Mouse (Mus musculus): ENCODE results near the gene Duxf3. TPM values are rescaled to one million over a fixed set of nuclear protein-coding genes. Genes with fewer than 3 reads are reported as not detected.
"Not testable (repeated sequence)": the region's sequence is repeated elsewhere in the genome, so short reads cannot be mapped to it uniquely, and the experiment has no call there.

Gene Duxf3
- total RNA-seq (2014; rRNA removed; ENCODE audit: low replicate concordance) (not detected in 2 replicates), polyA plus RNA-seq (2015; fragmentation: Nextera tagmentation; extraction: Ambion mirVana) (not detected in 2 replicates)

DNA sequence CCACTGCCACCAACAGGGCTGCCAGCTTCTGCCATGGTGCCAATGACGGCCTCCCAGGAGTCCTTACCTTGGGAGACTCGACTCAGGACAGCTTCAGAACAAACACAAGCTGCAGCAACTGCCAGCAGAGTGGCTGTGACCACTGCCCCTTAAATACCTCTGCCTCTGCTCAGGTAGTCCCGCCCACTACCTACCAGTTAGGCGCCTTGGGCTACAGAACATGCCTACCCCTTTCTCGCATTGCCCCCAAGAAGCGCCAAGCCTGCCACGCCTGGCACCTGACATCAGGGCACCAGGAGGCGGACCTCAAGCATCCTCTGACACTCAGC, at the start of gene Duxf3:
TSS of gene Duxf3 (minus strand) at position 35 of the 329 bp plus-strand sequence.
- 70% methylated on average over 7 of the region's 8 CpGs for WGBS
- H3K9me3 ChIP-seq (replicated peaks; ENCODE audit: control insufficient read depth, low read length): peaks cover 11% of the 10 kb centered on the region
- H3K4me2 ChIP-seq (ENCODE audit: low read depth, low read length); H3K27ac ChIP-seq (ENCODE audit: low read depth); H3K4me3 ChIP-seq (ENCODE audit: low read depth, low read length); H3K9ac ChIP-seq (replicated peaks; ENCODE audit: low read depth, low read length); DNase-seq (ENCODE audit: low spot score); H3K27me3 ChIP-seq (ENCODE audit: control insufficient read depth, insufficient read depth, low read length); H3K4me1 ChIP-seq (ENCODE audit: control insufficient read depth, insufficient read depth); H3K36me3 ChIP-seq (replicated peaks; ENCODE audit: control insufficient read depth, insufficient read depth, low read length): not testable (repeated sequence)
- ATAC-seq (ENCODE audit: insufficient read depth, low read depth): peak; percentile 36; the same call in 1 of the 2 replicates

DNA sequence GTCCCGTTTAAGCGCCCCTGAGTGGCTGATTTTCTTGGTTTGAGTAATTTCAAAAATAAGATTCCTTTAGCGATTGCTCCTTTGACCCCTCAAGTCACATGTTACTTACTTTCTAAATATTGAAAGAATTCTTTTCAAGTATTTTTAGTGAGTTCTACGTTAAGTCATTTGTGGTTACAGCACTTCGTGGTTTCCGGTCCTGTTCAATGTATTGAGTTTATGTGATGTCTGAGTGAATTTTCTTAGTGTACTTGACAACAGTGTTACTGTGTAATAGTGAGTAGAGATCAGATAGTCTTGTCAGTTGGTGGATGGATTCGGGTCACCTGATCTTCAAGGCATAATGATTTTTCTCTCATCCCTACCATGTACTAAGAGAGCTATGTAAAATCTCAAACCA, 49.8 kb upstream of the Duxf3 start:
- Histone ChIP-seq H3K4me2 (ENCODE audit: low read depth, low read length) (no peak overlapping the region), H3K27ac (ENCODE audit: low read depth) (no peak overlapping the region), H3K9me3 (replicated peaks; ENCODE audit: control insufficient read depth, low read length) (no peaks in the 10 kb centered on the region), H3K27me3 (ENCODE audit: control insufficient read depth, insufficient read depth, low read length) (no peaks in the 10 kb centered on the region), H3K36me3 (replicated peaks; ENCODE audit: control insufficient read depth, insufficient read depth, low read length) (peaks cover 63% of the 10 kb centered on the region), H3K4me3 (ENCODE audit: low read depth, low read length) (no peak overlapping the region), H3K9ac (replicated peaks; ENCODE audit: low read depth, low read length) (no peak overlapping the region), H3K4me1 (ENCODE audit: control insufficient read depth, insufficient read depth) (no peaks in the 10 kb centered on the region)
- DNase-seq (ENCODE audit: low spot score): no peak
- no peak for ATAC-seq (ENCODE audit: insufficient read depth, low read depth)
- 92% methylated on average over 7 of the region's 7 CpGs for WGBS
- TF ChIP-seq CTCF (IDR thresholded peaks at IDR 0.05; ENCODE audit: low read depth) (no peak), EP300 (IDR thresholded peaks at IDR 0.05; ENCODE audit: low read depth) (no peak)

DNA sequence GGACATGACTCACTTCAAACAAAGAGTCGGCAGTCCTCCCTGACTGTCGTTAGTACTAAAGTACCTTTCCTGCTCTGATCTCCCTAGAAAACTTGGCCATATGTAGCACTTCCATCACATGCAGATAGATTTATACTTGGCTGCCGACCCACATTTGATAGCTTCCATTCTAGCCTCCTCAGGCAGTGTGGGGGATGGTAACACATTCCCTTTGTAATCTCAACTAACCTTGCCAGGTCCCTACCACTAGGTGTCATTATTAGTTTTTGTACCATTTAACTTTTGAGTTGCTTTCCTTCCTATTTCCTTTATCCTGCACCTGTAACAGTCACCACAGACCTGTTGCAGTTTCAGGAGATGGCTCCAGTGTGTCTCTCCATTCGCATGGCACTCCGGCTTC, 26.0 kb upstream of the Duxf3 start:
- Histone ChIP-seq H3K27me3 (ENCODE audit: control insufficient read depth, insufficient read depth, low read length) (no peaks in the 10 kb centered on the region), H3K4me1 (ENCODE audit: control insufficient read depth, insufficient read depth) (peaks cover 9% of the 10 kb centered on the region; the same call in 1 of the 2 replicates), H3K4me2 (ENCODE audit: low read depth, low read length) (no peak overlapping the region), H3K27ac (ENCODE audit: low read depth) (no peak overlapping the region), H3K36me3 (replicated peaks; ENCODE audit: control insufficient read depth, insufficient read depth, low read length) (peaks cover 35% of the 10 kb centered on the region), H3K9me3 (replicated peaks; ENCODE audit: control insufficient read depth, low read length) (no peaks in the 10 kb centered on the region), H3K9ac (replicated peaks; ENCODE audit: low read depth, low read length) (no peak overlapping the region), H3K4me3 (ENCODE audit: low read depth, low read length) (no peak overlapping the region)
- TF ChIP-seq EP300 (IDR thresholded peaks at IDR 0.05; ENCODE audit: low read depth): no peak
- TF ChIP-seq CTCF (IDR thresholded peaks at IDR 0.05; ENCODE audit: low read depth): peak; percentile 31
- WGBS: 44% methylated on average over 5 of the region's 5 CpGs
- ATAC-seq (ENCODE audit: insufficient read depth, low read depth) (no peak), DNase-seq (ENCODE audit: low spot score) (peak; percentile 37)

DNA sequence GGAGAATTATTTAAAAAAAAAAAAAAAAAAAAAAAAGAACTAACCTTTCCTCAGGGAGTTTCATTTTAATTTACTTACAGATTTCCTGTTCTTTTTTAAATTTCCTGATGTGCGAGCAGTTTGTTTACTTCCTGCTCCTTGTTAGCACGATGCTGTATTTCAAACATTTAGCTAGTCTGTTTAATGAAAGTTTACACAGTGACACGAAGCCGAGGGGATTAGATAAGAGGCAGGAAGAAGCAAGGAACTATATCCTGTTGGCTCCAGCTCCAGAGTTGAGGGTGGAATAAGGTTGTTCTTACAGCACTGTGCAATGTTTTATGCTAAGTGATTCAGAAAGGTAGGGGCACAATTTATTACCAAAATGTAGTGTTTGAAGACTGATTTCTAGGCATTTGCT, 23.5 kb upstream of the Duxf3 start:
- Histone ChIP-seq H3K9me3 (replicated peaks; ENCODE audit: control insufficient read depth, low read length) (no peaks in the 10 kb centered on the region), H3K36me3 (replicated peaks; ENCODE audit: control insufficient read depth, insufficient read depth, low read length) (peaks cover 17% of the 10 kb centered on the region; the same call in 1 of the 2 replicates), H3K4me3 (ENCODE audit: low read depth, low read length) (peak overlapping the region; percentile 89), H3K9ac (replicated peaks; ENCODE audit: low read depth, low read length) (peak overlapping the region; percentile 69), H3K4me2 (ENCODE audit: low read depth, low read length) (peak overlapping the region; percentile 68), H3K27me3 (ENCODE audit: control insufficient read depth, insufficient read depth, low read length) (no peaks in the 10 kb centered on the region), H3K4me1 (ENCODE audit: control insufficient read depth, insufficient read depth) (peaks cover 9% of the 10 kb centered on the region; the same call in 1 of the 2 replicates), H3K27ac (ENCODE audit: low read depth) (peak overlapping the region; percentile 68; the same call in 1 of the 2 replicates)
- WGBS: 0% methylated on average over 4 of the region's 4 CpGs
- TF ChIP-seq EP300 (IDR thresholded peaks at IDR 0.05; ENCODE audit: low read depth) (no peak), CTCF (IDR thresholded peaks at IDR 0.05; ENCODE audit: low read depth) (no peak)
- DNase-seq (ENCODE audit: low spot score) (peak; percentile 34), ATAC-seq (ENCODE audit: insufficient read depth, low read depth) (no peak)

DNA sequence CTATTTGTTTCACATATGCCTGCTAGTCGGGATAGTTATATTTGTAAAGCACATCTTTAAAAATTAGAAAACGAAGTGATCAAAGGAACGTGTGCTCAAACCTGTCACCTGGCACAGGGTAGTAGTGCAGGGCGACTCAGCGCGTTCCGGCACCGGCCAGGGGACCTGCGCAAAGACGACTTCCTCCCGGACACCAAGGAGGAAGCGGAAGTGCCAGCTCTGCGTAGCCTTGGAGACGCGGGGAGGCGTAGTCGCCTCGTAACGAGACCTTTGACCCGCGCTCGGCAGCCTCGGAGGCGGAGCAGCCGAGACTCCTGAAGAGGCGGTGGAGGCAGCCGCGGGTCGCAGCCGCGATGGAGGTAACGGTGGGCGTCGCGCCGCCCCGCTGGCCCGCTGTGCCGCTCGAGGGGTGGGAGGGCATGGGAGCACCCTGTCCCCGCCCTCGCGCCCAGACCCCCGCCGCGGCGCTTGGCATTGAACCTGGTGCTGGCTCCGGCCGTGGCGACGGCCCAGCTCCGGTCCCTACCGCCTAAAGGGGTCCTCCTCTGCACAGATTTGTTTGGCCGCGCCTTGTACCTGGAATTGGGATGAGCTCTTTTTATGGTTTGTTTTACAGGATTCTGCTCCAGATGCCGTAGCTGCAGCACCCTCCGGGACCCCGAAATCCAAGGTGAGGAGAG, 22.9 kb upstream of the Duxf3 start, which contains the start of gene Gcc2:
TSS of gene Gcc2 (plus strand) at position 285 of the 680 bp plus-strand sequence.
- Histone ChIP-seq H3K9me3 (replicated peaks; ENCODE audit: control insufficient read depth, low read length) (no peaks in the 10 kb centered on the region), H3K36me3 (replicated peaks; ENCODE audit: control insufficient read depth, insufficient read depth, low read length) (0 out of 2 replicates have a peak, but pooled peaks cover 14% of the 10 kb centered on the region), H3K4me3 (ENCODE audit: low read depth, low read length) (peak within 1 kb of the TSS; percentile 89), H3K27ac (ENCODE audit: low read depth) (peak within 1 kb of the TSS; percentile 68), H3K4me1 (ENCODE audit: control insufficient read depth, insufficient read depth) (peaks cover 9% of the 10 kb centered on the region; the same call in 1 of the 2 replicates), H3K9ac (replicated peaks; ENCODE audit: low read depth, low read length) (peak within 1 kb of the TSS; percentile 69), H3K27me3 (ENCODE audit: control insufficient read depth, insufficient read depth, low read length) (no peaks in the 10 kb centered on the region), H3K4me2 (ENCODE audit: low read depth, low read length) (peak within 1 kb of the TSS; percentile 68)
- TF ChIP-seq CTCF (IDR thresholded peaks at IDR 0.05; ENCODE audit: low read depth) (no peak), EP300 (IDR thresholded peaks at IDR 0.05; ENCODE audit: low read depth) (no peak)
- under 1% methylated on average over 58 of the region's 58 CpGs for WGBS
- peak; percentile 98 for ATAC-seq (ENCODE audit: insufficient read depth, low read depth)
- DNase-seq (ENCODE audit: low spot score): peak; percentile 95
